ENCODE assay signal across 9 mouse cellular contexts in the genomic region with DNA sequence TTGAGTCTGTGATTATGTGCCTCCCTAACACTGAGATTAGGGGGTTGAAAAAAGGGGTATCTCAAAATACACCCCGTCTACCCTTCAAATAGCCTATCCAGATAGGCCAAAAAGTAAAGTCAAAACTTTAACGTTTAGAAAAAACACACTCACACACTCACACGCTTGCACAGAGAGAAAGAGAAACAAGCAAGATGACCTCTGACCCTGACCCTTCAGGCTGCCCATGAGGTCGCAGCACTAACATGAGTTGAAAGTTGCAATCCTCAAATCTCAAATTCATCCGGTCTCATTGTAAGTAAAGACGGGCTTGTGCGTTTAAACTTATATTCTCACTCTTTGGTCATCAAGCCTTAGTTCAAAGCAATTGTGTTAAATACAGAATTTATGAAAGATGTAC.
A peak's percentile ranks its signal among the peaks of the same experiment; 100 is the strongest.
DNase-seq lines count a peak whose midpoint lies in the region; ATAC-seq and TF ChIP-seq lines count a peak whose summit lies in the region.
"Had no signal": no experiment of that assay in that cellular context is flagged by ENCODE, and none has a peak within 500 bp of the region (broad histone marks: within the 10 kb centered on the region; RNA-seq: fewer than 3 reads in every experiment).

No protein-coding gene starts in this region.

- ATAC-seq in heart, postnatal 0 days (ENCODE audit: insufficient read depth, low read depth): no peak
- no peak for ATAC-seq in midbrain, embryonic 12.5 days (ENCODE audit: low FRiP score, low read depth)
- ATAC-seq in midbrain, embryonic 13.5 days: no peak
- ATAC-seq in embryonic facial prominence, embryonic 15.5 days (ENCODE audit: insufficient number of reproducible peaks, low FRiP score, low TSS enrichment, low read depth): no peak
- ATAC-seq in monocyte, adult 5-6 weeks (replicated peaks; ENCODE audit: insufficient number of reproducible peaks, low FRiP score, low TSS enrichment, poor library complexity, severe bottlenecking): no peak

- H3K9ac ChIP-seq in heart, postnatal 0 days (replicated peaks; ENCODE audit: low read depth, low read length): no peak overlapping the region
- H3K9ac ChIP-seq in midbrain, embryonic 12.5 days (replicated peaks): no peak overlapping the region
- no peak overlapping the region for H3K9ac ChIP-seq in midbrain, embryonic 13.5 days (replicated peaks)
- H3K9ac ChIP-seq in embryonic facial prominence, embryonic 15.5 days: no peak overlapping the region

- H3K4me2 ChIP-seq in heart, postnatal 0 days (ENCODE audit: low read depth, low read length): no peak overlapping the region
- no peak overlapping the region for H3K4me2 ChIP-seq in midbrain, embryonic 12.5 days (replicated peaks)
- no peak overlapping the region for H3K4me2 ChIP-seq in midbrain, embryonic 13.5 days (replicated peaks)
- H3K4me2 ChIP-seq in embryonic facial prominence, embryonic 15.5 days (replicated peaks): peak overlapping the region; percentile 39; the same call in 1 of the 2 replicates

- H3K27ac ChIP-seq in heart, postnatal 0 days (ENCODE audit: low read depth): peak overlapping the region; percentile 90
- peak overlapping the region; percentile 58; the same call in 1 of the 2 replicates for H3K27ac ChIP-seq in midbrain, embryonic 12.5 days (replicated peaks)
- no peak overlapping the region for H3K27ac ChIP-seq in midbrain, embryonic 13.5 days
- peak overlapping the region; percentile 87; the same call in 1 of the 2 replicates for H3K27ac ChIP-seq in embryonic facial prominence, embryonic 15.5 days (replicated peaks)
- peak overlapping the region; percentile 34 for H3K27ac ChIP-seq in small intestine, adult 2 months (ENCODE audit: insufficient read depth, low read depth, low read length)

- TF ChIP-seq EP300 in heart, postnatal 0 days (IDR thresholded peaks at IDR 0.05; ENCODE audit: low read depth): no peak

- no peak for DNase-seq in heart, postnatal 0 days (ENCODE audit: low spot score)
- no peak for DNase-seq in heart, adult 9 months (ENCODE audit: low spot score in 2 of 2)
- DNase-seq in left cerebral cortex, adult 11 months (ENCODE audit: low spot score): no peak
- DNase-seq: cerebellum, postnatal 14 days had no signal

- no peak for TF ChIP-seq POLR2A in small intestine, adult 2 months (IDR thresholded peaks at IDR 0.05; ENCODE audit: low read depth, low read length)

- WGBS in heart, postnatal 0 days: 66% methylated on average over 7 of the region's 7 CpGs
- 51% methylated on average over 7 of the region's 7 CpGs for WGBS in midbrain, embryonic 12.5 days
- WGBS in midbrain, embryonic 13.5 days: 63% methylated on average over 7 of the region's 7 CpGs
- WGBS in embryonic facial prominence, embryonic 15.5 days: 59% methylated on average over 7 of the region's 7 CpGs
- WGBS in small intestine, adult 2 months: 76% methylated on average over 7 of the region's 7 CpGs

- no peak for TF ChIP-seq CTCF in heart, postnatal 0 days (IDR thresholded peaks at IDR 0.05; ENCODE audit: low read depth)
- no peak for TF ChIP-seq CTCF in small intestine, adult 2 months (IDR thresholded peaks at IDR 0.05; ENCODE audit: extremely low read depth, insufficient read length, insufficient replicate concordance, low read depth, low read length)

- no peaks in the 10 kb centered on the region for H3K9me3 ChIP-seq in heart, postnatal 0 days (replicated peaks; ENCODE audit: control insufficient read depth, low read length)
- no peaks in the 10 kb centered on the region for H3K9me3 ChIP-seq in midbrain, embryonic 12.5 days
- no peaks in the 10 kb centered on the region for H3K9me3 ChIP-seq in midbrain, embryonic 13.5 days
- no peaks in the 10 kb centered on the region for H3K9me3 ChIP-seq in embryonic facial prominence, embryonic 15.5 days (replicated peaks)

- peaks cover 13% of the 10 kb centered on the region for H3K4me1 ChIP-seq in heart, postnatal 0 days (ENCODE audit: control insufficient read depth, insufficient read depth)
- peaks cover 38% of the 10 kb centered on the region for H3K4me1 ChIP-seq in midbrain, embryonic 12.5 days
- H3K4me1 ChIP-seq in midbrain, embryonic 13.5 days (replicated peaks): peaks cover 52% of the 10 kb centered on the region
- peaks cover 16% of the 10 kb centered on the region for H3K4me1 ChIP-seq in embryonic facial prominence, embryonic 15.5 days
- peaks cover 21% of the 10 kb centered on the region for H3K4me1 ChIP-seq in small intestine, adult 2 months (ENCODE audit: control insufficient read depth, insufficient read depth, insufficient read length, low read length)

- no peak overlapping the region for H3K4me3 ChIP-seq in heart, postnatal 0 days (ENCODE audit: low read depth, low read length)
- H3K4me3 ChIP-seq in midbrain, embryonic 12.5 days: no peak overlapping the region
- no peak overlapping the region for H3K4me3 ChIP-seq in midbrain, embryonic 13.5 days (replicated peaks)
- H3K4me3 ChIP-seq in embryonic facial prominence, embryonic 15.5 days (replicated peaks): no peak overlapping the region
- no peak overlapping the region for H3K4me3 ChIP-seq in small intestine, adult 2 months (ENCODE audit: low read depth, low read length)

- no peaks in the 10 kb centered on the region for H3K36me3 ChIP-seq in heart, postnatal 0 days (replicated peaks; ENCODE audit: control insufficient read depth, insufficient read depth, low read length)
- no peaks in the 10 kb centered on the region for H3K36me3 ChIP-seq in midbrain, embryonic 12.5 days
- no peaks in the 10 kb centered on the region for H3K36me3 ChIP-seq in midbrain, embryonic 13.5 days
- no peaks in the 10 kb centered on the region for H3K36me3 ChIP-seq in embryonic facial prominence, embryonic 15.5 days
- no peaks in the 10 kb centered on the region for H3K36me3 ChIP-seq in small intestine, adult 2 months (ENCODE audit: control insufficient read depth, insufficient read depth, low read length)

- H3K27me3 ChIP-seq in heart, postnatal 0 days (ENCODE audit: control insufficient read depth, insufficient read depth, low read length): no peaks in the 10 kb centered on the region
- no peaks in the 10 kb centered on the region for H3K27me3 ChIP-seq in midbrain, embryonic 12.5 days
- H3K27me3 ChIP-seq in midbrain, embryonic 13.5 days: no peaks in the 10 kb centered on the region
- no peaks in the 10 kb centered on the region for H3K27me3 ChIP-seq in embryonic facial prominence, embryonic 15.5 days
- no peaks in the 10 kb centered on the region for H3K27me3 ChIP-seq in small intestine, adult 2 months (ENCODE audit: control insufficient read depth, insufficient read depth, low read length)
